Mouse (Mus musculus): ENCODE measurements at regions not wholly inside any gene's neighbourhood (a gene's known extent, or its start where the extent isn't known, plus 50 kb on each side); places are given as distances from the start of the nearest gene placed in this dataset.

- no peak for TF ChIP-seq CTCF (IDR thresholded peaks at IDR 0.05; ENCODE audit: extremely low read depth, insufficient read depth, insufficient read length, insufficient replicate concordance)
- no peak for TF ChIP-seq POLR2A (IDR thresholded peaks at IDR 0.05; ENCODE audit: low read depth, low read length)
- Histone ChIP-seq H3K4me1 (ENCODE audit: control insufficient read depth, insufficient read depth, insufficient read length) (no peaks in the 10 kb centered on the region), H3K36me3 (ENCODE audit: control insufficient read depth, insufficient read depth, low read length) (no peaks in the 10 kb centered on the region), H3K27ac (ENCODE audit: insufficient read depth, low read length) (no peak overlapping the region), H3K4me3 (ENCODE audit: extremely low read depth, insufficient read depth, insufficient read length) (no peak overlapping the region), H3K27me3 (ENCODE audit: control insufficient read depth, insufficient read depth, low read length) (no peaks in the 10 kb centered on the region)
- WGBS = 41% methylated on average over 4 of the region's 4 CpGs
- DNase-seq (ENCODE audit: low read depth in 1 of 2, low spot score in 2 of 2) = no peak
Observed at GRCm38 (mm10) chr13:30085446-30085845, 50.8 kb upstream of the Mboat1 start.

GRCm38 (mm10) chr13:30085005-30085404 is 51.3 kb upstream of the Mboat1 start:
- peak; percentile 71 to 78 for DNase-seq (ENCODE audit: low read depth in 1 of 2, low spot score in 2 of 2)
- WGBS = 1% methylated on average over 10 of the region's 10 CpGs
- H3K27me3 ChIP-seq (ENCODE audit: control insufficient read depth, insufficient read depth, low read length) = no peaks in the 10 kb centered on the region
- TF ChIP-seq POLR2A (IDR thresholded peaks at IDR 0.05; ENCODE audit: low read depth, low read length) (no peak), CTCF (IDR thresholded peaks at IDR 0.05; ENCODE audit: extremely low read depth, insufficient read depth, insufficient read length, insufficient replicate concordance) (peak; percentile 85)
- H3K27ac ChIP-seq (ENCODE audit: insufficient read depth, low read length) = no peak overlapping the region
- no peaks in the 10 kb centered on the region for H3K4me1 ChIP-seq (ENCODE audit: control insufficient read depth, insufficient read depth, insufficient read length)
- H3K4me3 ChIP-seq (ENCODE audit: extremely low read depth, insufficient read depth, insufficient read length) = no peak overlapping the region
- no peaks in the 10 kb centered on the region for H3K36me3 ChIP-seq (ENCODE audit: control insufficient read depth, insufficient read depth, low read length)

GRCm38 (mm10) chr13:30084386-30084785 is 51.9 kb upstream of the Mboat1 start:
- no peak for DNase-seq (ENCODE audit: low read depth in 1 of 2, low spot score in 2 of 2)
- TF ChIP-seq CTCF (IDR thresholded peaks at IDR 0.05; ENCODE audit: extremely low read depth, insufficient read depth, insufficient read length, insufficient replicate concordance) = no peak
- TF ChIP-seq POLR2A (IDR thresholded peaks at IDR 0.05; ENCODE audit: low read depth, low read length) = no peak
- Histone ChIP-seq H3K36me3 (ENCODE audit: control insufficient read depth, insufficient read depth, low read length) (no peaks in the 10 kb centered on the region), H3K4me1 (ENCODE audit: control insufficient read depth, insufficient read depth, insufficient read length) (no peaks in the 10 kb centered on the region), H3K27ac (ENCODE audit: insufficient read depth, low read length) (no peak overlapping the region), H3K27me3 (ENCODE audit: control insufficient read depth, insufficient read depth, low read length) (no peaks in the 10 kb centered on the region), H3K4me3 (ENCODE audit: extremely low read depth, insufficient read depth, insufficient read length) (no peak overlapping the region)
- 85% methylated on average over 5 of the region's 5 CpGs for WGBS

- WGBS = 76% methylated on average over 6 of the region's 6 CpGs
- H3K27ac ChIP-seq (ENCODE audit: insufficient read depth, low read length) = no peak overlapping the region
Observed at GRCm38 (mm10) chr13:30083949-30084348, 52.3 kb upstream of the Mboat1 start.

GRCm38 (mm10) chr13:30082761-30083160 is 53.5 kb upstream of the Mboat1 start:
- Histone ChIP-seq H3K4me1 (ENCODE audit: control insufficient read depth, insufficient read depth, insufficient read length) (no peaks in the 10 kb centered on the region), H3K27ac (ENCODE audit: insufficient read depth, low read length) (no peak overlapping the region), H3K4me3 (ENCODE audit: extremely low read depth, insufficient read depth, insufficient read length) (no peak overlapping the region), H3K36me3 (ENCODE audit: control insufficient read depth, insufficient read depth, low read length) (no peaks in the 10 kb centered on the region), H3K27me3 (ENCODE audit: control insufficient read depth, insufficient read depth, low read length) (no peaks in the 10 kb centered on the region)
- 92% methylated on average over 2 of the region's 2 CpGs for WGBS
- TF ChIP-seq POLR2A (IDR thresholded peaks at IDR 0.05; ENCODE audit: low read depth, low read length) = no peak
- no peak for TF ChIP-seq CTCF (IDR thresholded peaks at IDR 0.05; ENCODE audit: extremely low read depth, insufficient read depth, insufficient read length, insufficient replicate concordance)
- no peak for DNase-seq (ENCODE audit: low read depth in 1 of 2, low spot score in 2 of 2)

More at GRCm38 (mm10) chr13:30083949-30084348, 52.3 kb upstream of the Mboat1 start:
- Histone ChIP-seq H3K4me3 (ENCODE audit: extremely low read depth, insufficient read depth, insufficient read length) (no peak overlapping the region), H3K36me3 (ENCODE audit: control insufficient read depth, insufficient read depth, low read length) (no peaks in the 10 kb centered on the region), H3K27me3 (ENCODE audit: control insufficient read depth, insufficient read depth, low read length) (no peaks in the 10 kb centered on the region), H3K4me1 (ENCODE audit: control insufficient read depth, insufficient read depth, insufficient read length) (no peaks in the 10 kb centered on the region)
- no peak for TF ChIP-seq CTCF (IDR thresholded peaks at IDR 0.05; ENCODE audit: extremely low read depth, insufficient read depth, insufficient read length, insufficient replicate concordance)
- TF ChIP-seq POLR2A (IDR thresholded peaks at IDR 0.05; ENCODE audit: low read depth, low read length) = no peak
- DNase-seq (ENCODE audit: low read depth in 1 of 2, low spot score in 2 of 2) = no peak

- Histone ChIP-seq H3K27ac (ENCODE audit: insufficient read depth, low read length) (no peak overlapping the region), H3K4me1 (ENCODE audit: control insufficient read depth, insufficient read depth, insufficient read length) (no peaks in the 10 kb centered on the region), H3K36me3 (ENCODE audit: control insufficient read depth, insufficient read depth, low read length) (no peaks in the 10 kb centered on the region), H3K4me3 (ENCODE audit: extremely low read depth, insufficient read depth, insufficient read length) (no peak overlapping the region), H3K27me3 (ENCODE audit: control insufficient read depth, insufficient read depth, low read length) (no peaks in the 10 kb centered on the region)
- WGBS = 83% methylated on average over 15 of the region's 15 CpGs
- DNase-seq (ENCODE audit: low read depth in 1 of 2, low spot score in 2 of 2) = no peak
- no peak for TF ChIP-seq CTCF (IDR thresholded peaks at IDR 0.05; ENCODE audit: extremely low read depth, insufficient read depth, insufficient read length, insufficient replicate concordance)
- no peak for TF ChIP-seq POLR2A (IDR thresholded peaks at IDR 0.05; ENCODE audit: low read depth, low read length)
Observed at GRCm38 (mm10) chr13:30080705-30081474, 55.4 kb upstream of the Mboat1 start.

DNA sequence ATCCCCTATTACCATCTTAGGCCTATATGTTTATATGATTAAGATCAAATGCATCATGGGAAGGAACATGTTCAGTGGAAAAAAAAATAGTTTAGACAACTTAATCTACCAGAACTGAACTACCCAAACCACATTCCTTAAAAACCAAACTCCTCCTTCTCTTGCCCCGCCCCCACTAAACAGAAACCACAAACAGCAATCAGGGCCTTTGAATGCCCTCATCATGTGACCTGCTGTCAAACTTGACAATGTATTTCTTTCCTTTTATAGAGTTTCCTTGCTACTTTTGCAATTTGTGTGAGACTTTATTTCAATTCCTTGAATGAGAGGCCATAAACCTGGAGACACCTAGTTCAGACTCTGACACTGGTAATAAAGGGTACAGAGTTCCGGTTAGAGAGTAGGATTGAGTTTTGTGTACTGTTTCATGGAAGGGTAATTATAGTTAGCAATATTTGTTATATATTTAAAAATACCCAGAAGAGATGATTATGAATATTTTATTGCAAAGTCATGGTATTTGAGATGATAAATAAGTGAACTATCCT is 61.7 kb upstream of the Mboat1 start:
- Histone ChIP-seq H3K27me3 (ENCODE audit: control insufficient read depth, insufficient read depth, low read length) (no peaks in the 10 kb centered on the region), H3K36me3 (ENCODE audit: control insufficient read depth, insufficient read depth, low read length) (no peaks in the 10 kb centered on the region), H3K27ac (ENCODE audit: insufficient read depth, low read length) (no peak overlapping the region), H3K4me3 (ENCODE audit: extremely low read depth, insufficient read depth, insufficient read length) (no peak overlapping the region), H3K4me1 (ENCODE audit: control insufficient read depth, insufficient read depth, insufficient read length) (no peaks in the 10 kb centered on the region)
- DNase-seq (ENCODE audit: low read depth in 1 of 2, low spot score in 2 of 2) = no peak
- 90% methylated on average over 2 of the region's 2 CpGs for WGBS
- no peak for TF ChIP-seq CTCF (IDR thresholded peaks at IDR 0.05; ENCODE audit: extremely low read depth, insufficient read depth, insufficient read length, insufficient replicate concordance)
- TF ChIP-seq POLR2A (IDR thresholded peaks at IDR 0.05; ENCODE audit: low read depth, low read length) = no peak
